Mouse (Mus musculus) brain, embryonic 14.5 days (tissue): ENCODE measurements around the gene Olfr766-ps1.

Experiments
- CTCF ChIP-seq: fragments of 200-500 bp; IDR thresholded peaks from 2 replicates; pipeline ENCODE4 v1.5.1; 2012; ENCODE audit warnings: inconsistent platforms, mild to moderate bottlenecking, moderate library complexity, borderline replicate concordance; ENCODE audit not compliant: insufficient read depth, insufficient read length; ENCODE audit errors: extremely low read depth
- POLR2A ChIP-seq: fragments of 200-500 bp; IDR thresholded peaks from 2 replicates; pipeline ENCODE4 v1.6.1; 2012; ENCODE audit warnings: mild to moderate bottlenecking, inconsistent platforms, borderline replicate concordance; ENCODE audit not compliant: poor library complexity, insufficient read depth, insufficient read length, severe bottlenecking; ENCODE audit errors: extremely low read depth

GRCm38 (mm10) chr10:129115146-129115545 lies 46.4 kb upstream of the Olfr766-ps1 start:
- no peak for TF ChIP-seq POLR2A
- TF ChIP-seq CTCF = no peak
